Mouse (Mus musculus) inflammation-experienced regulatory T-cells (primary cell): Measurements from ENCODE around the gene Lrrc10b. TPM values are rescaled to one million over a fixed set of nuclear protein-coding genes. Genes with fewer than 3 reads are reported as not detected.

Source experiments
- polyA plus RNA-seq, 2 experiments: library from polyadenylated mRNA; unstranded; fragments of 100-300 nt; shearing (Covaris generic); gene quantifications; one replicate each; pipeline ENCODE4 v1.2.1; 2017

Gene Lrrc10b
- not detected for polyA plus RNA-seq

GRCm38 (mm10) chr19:10456752-10457483 lies at the start of gene Lrrc10b:
Gene Lrrc10b (minus strand): TSS chr19:10457473.

GRCm38 (mm10) chr19:10482703-10483102 lies 25.4 kb upstream of the Lrrc10b start, which contains the start of gene Ppp1r32:
Gene Ppp1r32 (minus strand): TSS chr19:10482928.

Other genes with a start within 250 kb of the Lrrc10b start
- gene Myrf, start 216.7 kb downstream of the Lrrc10b start, polyA plus RNA-seq, result 1 to 10 TPM in 1 of 2 experiments, under 1 TPM in 1; 0.19 to 2.5 TPM
- gene Dagla, start 152.6 kb downstream of the Lrrc10b start, polyA plus RNA-seq, result under 1 TPM; 0.12 to 0.26 TPM
- under 1 TPM; 0.25 to 0.94 TPM for gene Syt7, start 68.4 kb downstream of the Lrrc10b start, polyA plus RNA-seq
- gene Ppp1r32, start 25.5 kb upstream of the Lrrc10b start, polyA plus RNA-seq, result under 1 TPM; 0.39 to 0.62 TPM
- 10 to 100 TPM; 28.3 to 31.8 TPM for gene Cpsf7, start 67.8 kb upstream of the Lrrc10b start, polyA plus RNA-seq
- gene Sdhaf2, start 68.7 kb upstream of the Lrrc10b start, polyA plus RNA-seq, result 10 to 100 TPM; 77.2 to 94.4 TPM
- 10 to 100 TPM in 1 of 2 experiments, 1 to 10 TPM in 1; 6.7 to 12.1 TPM for gene Tmem216, start 98.8 kb upstream of the Lrrc10b start, polyA plus RNA-seq
- gene Cyb561a3, start 119.7 kb upstream of the Lrrc10b start, polyA plus RNA-seq, result 10 to 100 TPM; 39.2 to 48.2 TPM
- gene Tmem138, start 119.9 kb upstream of the Lrrc10b start, polyA plus RNA-seq, result 10 to 100 TPM; 14.8 to 19.8 TPM
- 100 to 1,000 TPM; 159 to 166 TPM for gene Ddb1, start 147.9 kb upstream of the Lrrc10b start, polyA plus RNA-seq
- 1 to 10 TPM; 8.0 to 8.2 TPM for gene Tkfc, start 148.2 kb upstream of the Lrrc10b start, polyA plus RNA-seq
- 1 to 10 TPM in 1 of 2 experiments, under 1 TPM in 1; 0.10 to 1.5 TPM for gene Vwce, start 176.7 kb upstream of the Lrrc10b start, polyA plus RNA-seq
- gene Pga5, start 220.6 kb upstream of the Lrrc10b start, polyA plus RNA-seq, result not detected
- 10 to 100 TPM; 21.6 to 26.0 TPM for gene Vps37c, start 231.3 kb upstream of the Lrrc10b start, polyA plus RNA-seq